Mouse (Mus musculus): ENCODE measurements around the gene Stk32c.

Stk32c gene

GRCm38 (mm10) chr7:139228447-139229171 lies 15.5 kb upstream of the Stk32c start:
- no peak for DNase-seq

DNA sequence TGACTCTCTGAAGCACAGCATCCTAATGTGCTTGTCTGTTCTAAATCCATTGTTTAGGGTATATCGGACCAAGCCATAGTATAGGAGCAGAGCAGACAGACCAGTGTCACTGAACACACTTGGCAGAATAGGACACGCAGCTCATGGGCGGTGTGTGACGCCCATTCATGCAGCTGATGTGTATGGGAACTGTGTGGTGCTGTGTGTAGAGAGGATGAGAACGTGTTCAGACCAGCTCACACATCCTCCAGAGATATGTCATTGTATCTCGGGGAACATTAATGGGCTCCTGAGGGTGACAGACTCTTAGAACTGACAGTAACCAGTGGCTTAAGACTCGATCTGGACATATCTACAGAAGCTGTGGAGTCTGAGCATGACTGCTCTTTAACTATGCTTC lies 13.3 kb upstream of the Stk32c start:
- no peak for DNase-seq

- DNase-seq, result peak; percentile 74
Observed at GRCm38 (mm10) chr7:139224725-139225124, 11.6 kb upstream of the Stk32c start.

GRCm38 (mm10) chr7:139224070-139224469 lies 11.0 kb upstream of the Stk32c start:
- peak; percentile 33 for DNase-seq

DNA sequence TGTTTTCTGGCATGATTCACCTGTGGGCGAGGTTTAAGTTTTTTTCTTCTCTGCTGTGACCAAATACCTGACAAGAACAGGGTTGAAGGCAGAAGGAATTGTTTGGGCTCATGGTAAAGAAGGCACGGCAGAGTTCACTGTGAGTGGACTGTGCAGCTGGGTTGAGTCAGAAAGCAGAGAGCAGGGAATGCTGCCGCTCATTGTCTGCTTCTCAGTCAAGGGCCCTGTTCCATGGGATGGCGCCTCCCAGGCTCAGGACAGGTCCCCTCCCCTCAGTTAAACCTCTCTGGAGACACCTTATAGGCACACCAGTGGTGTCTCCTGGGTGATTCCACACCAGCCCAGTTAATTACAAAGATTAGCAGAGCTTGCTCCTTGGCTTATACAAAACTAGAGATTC lies 9.2 kb upstream of the Stk32c start:
- no peak for DNase-seq

DNA sequence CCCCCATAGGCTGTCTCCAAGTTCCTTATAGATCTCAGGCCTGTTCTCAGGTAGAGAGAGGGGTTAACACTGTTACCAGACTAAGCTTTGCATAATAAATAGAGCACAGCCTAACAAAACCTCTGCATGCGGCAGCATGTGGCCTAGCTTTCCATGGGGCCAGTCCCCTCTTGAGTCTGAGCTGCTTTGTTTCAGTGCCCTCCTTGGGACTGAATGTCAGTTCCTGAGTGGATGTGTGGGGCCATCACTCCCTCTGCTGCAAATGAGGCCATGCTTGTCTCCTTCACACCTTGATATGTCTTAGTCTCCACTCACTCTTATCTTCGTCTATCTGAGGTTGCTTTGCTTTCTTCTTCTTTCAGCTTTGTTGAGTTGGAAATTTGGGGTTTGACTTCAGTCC lies 8.7 kb upstream of the Stk32c start:
- DNase-seq, result no peak

DNA sequence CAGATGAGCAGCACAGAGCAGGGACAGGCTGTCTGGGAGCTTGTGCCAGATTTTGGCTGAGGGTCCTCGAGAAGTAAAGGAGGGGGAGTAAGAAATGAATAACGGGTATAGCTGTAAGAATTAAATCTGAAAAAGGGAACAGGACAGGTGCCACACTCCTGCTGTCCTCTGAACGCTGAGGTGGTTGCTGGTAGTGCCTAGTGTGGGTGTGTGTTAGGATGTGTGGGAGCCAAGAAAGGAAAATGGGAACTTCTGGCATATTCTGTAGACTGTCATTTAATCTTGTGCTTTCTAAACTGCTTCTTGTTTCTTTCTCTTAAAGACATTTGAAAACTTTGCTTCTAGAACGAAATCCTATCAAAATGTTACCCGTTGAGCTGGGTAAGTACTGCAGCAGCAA lies 8.0 kb upstream of the Stk32c start:
- no peak for DNase-seq

GRCm38 (mm10) chr7:139220303-139220702 lies 7.2 kb upstream of the Stk32c start:
- no peak for DNase-seq

- no peak for DNase-seq
Observed at GRCm38 (mm10) chr7:139219486-139219885, 6.4 kb upstream of the Stk32c start.

GRCm38 (mm10) chr7:139218641-139219415 lies 5.7 kb upstream of the Stk32c start:
- DNase-seq, result no peak

DNA sequence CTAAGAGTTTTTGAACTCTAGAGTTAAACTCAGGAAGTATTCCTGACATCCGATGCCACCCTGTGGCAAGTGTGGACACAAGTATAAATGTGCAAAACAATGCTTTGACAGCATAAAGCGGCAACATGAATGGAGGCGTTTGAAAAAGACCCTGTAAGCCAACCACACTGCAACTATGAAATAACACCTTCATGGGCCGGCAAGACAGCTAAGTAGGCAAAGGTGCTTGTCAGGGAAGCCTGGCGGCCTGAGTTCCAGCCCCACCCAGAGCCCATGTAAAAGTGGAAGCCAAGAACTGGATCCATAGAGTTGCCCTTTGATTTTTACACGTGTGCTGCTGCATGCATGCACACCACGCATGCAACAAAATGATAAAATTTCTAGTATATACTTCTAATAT lies 3.9 kb upstream of the Stk32c start:
- DNase-seq, result no peak

GRCm38 (mm10) chr7:139216464-139216863 lies 3.4 kb upstream of the Stk32c start:
- no peak for DNase-seq

GRCm38 (mm10) chr7:139215946-139216345 lies 2.8 kb upstream of the Stk32c start:
- no peak for DNase-seq

DNA sequence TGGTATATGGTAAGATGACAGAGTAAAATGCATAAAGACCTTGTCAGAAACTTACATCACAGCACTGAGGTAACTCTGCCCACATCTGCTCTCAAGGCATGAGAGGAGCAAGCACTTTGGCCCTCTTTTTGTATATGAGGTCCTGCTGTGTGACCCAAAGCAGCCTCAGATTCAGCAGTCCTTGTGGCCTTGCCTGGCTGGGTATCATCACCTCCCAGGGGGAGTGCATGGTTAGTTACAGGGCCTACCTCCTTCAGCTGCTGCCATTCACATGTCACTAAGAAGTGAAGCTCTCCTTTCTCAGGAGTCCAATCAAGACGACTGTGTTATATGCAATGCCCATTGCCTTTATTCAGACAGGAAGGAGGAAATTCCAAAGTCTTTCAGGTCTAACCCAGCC lies 2.4 kb upstream of the Stk32c start:
- no peak for DNase-seq

DNA sequence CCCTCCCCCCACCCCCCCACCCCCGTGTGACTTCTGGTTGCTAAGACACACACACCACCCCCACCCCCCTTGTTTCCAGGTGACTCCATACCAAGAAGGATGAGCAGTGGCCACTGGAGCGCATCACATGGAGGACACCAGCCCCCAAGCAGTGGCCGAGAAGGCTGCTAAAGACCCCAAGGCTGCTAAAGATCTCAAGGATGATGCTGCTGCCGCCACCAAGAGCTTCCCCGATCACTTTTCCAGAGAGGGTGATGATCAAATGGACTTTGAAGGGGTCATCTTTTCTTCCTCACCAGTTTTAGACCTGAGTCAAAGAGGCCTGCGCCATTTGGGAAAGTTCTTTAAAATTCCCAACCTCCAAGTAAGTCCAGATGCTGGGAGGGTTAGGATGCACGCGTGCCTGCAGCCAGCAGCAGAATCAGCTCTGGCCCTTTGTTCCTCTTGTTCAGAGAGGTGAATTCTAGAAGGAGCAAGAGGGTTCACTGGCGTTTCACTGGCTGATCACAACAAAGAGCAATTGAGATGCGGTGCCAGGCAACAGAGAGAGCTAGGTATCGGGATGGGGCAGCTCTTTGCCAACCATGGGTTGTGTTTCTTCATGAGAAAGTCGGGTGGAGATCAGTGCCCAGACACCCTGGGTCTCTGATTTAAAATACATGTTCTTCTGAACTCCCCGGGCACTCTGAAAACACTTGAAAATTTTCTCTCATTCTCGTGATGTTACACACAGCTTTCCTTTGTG lies 1.7 kb upstream of the Stk32c start:
- DNase-seq, result no peak

- no peak for DNase-seq
Observed at GRCm38 (mm10) chr7:139214160-139214559, 1.1 kb upstream of the Stk32c start.

DNA sequence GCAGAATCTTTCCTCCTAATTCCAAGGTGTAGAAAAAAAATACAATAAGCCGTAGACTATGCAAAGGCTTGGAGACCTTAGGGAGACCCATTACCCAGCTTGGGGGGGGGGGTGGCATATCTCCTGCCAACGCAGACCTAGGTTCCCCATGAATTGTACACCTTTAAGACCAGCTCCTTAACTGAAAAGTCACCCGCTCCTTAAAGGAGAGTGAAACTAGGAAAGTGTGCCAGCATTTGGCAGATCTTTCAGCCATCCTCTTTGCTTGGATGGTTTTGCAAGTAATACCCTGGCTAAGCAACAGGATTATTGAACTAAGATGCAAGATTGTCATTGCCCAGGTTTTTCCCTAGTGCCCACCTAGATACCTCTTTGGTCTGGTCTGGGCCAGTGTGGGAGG lies 644 bp upstream of the Stk32c start:
- no peak for DNase-seq

- no peak for DNase-seq
Observed at GRCm38 (mm10) chr7:139211761-139212160, 1.3 kb downstream of the Stk32c start.

DNA sequence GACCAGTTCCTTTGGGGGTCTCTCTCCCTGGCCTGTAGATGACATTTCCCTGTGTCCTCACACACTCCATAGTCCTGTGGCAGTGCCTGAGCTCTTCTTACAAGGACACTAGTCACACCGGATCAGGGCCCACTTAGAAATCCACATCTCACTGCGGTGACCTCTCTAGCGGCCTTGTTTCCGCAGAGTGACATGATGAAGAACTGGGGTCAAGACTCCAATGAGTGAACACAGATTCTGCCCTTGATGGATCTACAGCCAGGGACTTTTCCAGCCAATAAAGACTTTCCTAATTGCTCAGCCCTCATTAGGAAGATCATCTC lies 4.4 kb downstream of the Stk32c start:
- no peak for DNase-seq

DNA sequence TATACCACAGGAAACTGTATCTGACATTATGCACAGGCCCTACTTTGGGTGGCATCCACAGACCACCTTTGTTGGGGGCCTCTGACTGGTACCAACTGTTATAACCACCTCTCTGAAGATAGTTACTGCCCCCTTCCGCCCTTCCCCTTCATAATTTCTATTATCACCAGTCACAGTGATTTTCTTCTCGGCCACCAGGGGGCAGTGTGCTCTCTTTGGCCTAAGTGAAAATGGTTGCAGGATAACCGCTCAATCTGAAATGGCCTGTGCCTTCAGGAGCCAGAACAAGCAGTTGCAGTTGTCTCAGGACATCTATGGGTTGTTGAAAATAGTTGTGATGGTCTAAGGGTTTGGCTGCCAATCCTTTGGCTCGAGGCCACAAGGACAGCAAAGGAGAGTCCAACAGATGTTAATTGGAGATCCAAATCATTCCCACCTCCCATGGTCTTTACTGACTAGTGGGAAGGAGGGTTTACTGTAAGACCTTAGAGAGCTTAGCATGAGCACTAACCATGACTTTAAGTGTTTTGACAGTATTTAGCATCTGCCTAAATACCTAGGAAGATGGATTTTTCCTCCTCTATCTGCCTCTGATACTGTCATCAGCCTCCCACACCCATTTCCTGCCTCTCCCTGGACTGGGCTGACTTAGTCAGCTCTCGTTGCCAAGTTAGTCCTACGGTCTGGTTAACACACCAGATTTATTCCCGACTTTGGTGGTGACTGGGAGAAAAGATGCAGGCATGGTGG lies 4.9 kb downstream of the Stk32c start:
- DNase-seq, result peak; percentile 57

DNA sequence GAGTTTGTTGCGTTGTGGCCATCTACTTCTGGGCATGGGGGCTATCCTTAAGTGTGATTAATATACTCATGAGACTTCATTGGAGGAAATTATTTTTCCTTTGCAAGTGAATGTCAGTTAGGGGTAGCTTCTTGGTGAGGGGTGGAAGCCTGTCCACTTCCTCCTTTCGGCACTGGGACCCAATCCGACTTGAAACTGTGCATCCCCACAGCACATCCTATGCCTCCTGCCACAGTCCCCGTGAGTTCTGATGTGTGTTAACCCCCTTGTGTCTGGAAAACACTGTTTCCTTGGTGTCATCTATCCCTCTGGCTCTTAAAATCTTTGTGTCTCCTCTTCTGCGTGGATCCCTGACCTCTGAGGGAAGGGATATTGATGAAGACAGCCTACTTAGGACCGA lies 11.9 kb downstream of the Stk32c start:
- DNase-seq, result no peak

- no peak for DNase-seq
Observed at GRCm38 (mm10) chr7:139200108-139200507, 13.0 kb downstream of the Stk32c start.

DNA sequence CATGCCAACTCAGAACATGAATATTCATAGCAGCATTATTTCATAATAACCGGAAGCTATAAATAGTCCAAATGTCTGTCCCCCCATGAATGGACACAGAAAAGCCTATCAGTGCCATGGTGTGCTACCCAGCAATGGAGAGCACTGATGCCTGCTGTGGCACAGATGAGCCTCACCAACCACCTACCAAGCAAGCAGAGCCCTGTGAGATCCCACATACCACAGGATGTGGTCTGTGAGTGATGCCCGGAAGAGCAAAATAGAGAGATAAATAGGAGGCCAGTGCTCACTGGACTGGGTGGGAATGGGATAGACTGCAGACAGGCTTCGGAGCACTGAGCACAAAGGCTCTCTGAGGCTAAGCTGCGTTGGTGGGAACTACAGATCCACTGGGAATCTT lies 16.1 kb downstream of the Stk32c start:
- no peak for DNase-seq

All from thymus, postnatal 25 days (tissue).